Mouse (Mus musculus) midbrain, postnatal 0 days (tissue): ENCODE data around the gene T2. TPM values are rescaled to one million over a fixed set of nuclear protein-coding genes. Genes with fewer than 3 reads are reported as not detected.
A peak's percentile ranks its signal among the peaks of the same experiment; 100 is the strongest.

Experiments
- ATAC-seq: fragments of 200-750 bp; cut with Nextera tagmentation; 2 replicates; pipeline ENCODE4 v1.8.0; 2017; ENCODE audit warnings: moderate number of reproducible peaks, mild to moderate bottlenecking, moderate TSS enrichment, moderate library complexity; ENCODE audit not compliant: low FRiP score
- DNase-seq: peaks from one replicate; pipeline ENCODE4 v3.0.0-alpha.2; 2015; ENCODE audit warnings: low spot score
- H3K27ac ChIP-seq: fragments of 300-500 bp; sonication (generic); 2 replicates; pipeline ENCODE4 v1.5.1; 2014; ENCODE audit warnings: low read depth, mild to moderate bottlenecking, low read length, mixed read lengths
- H3K27me3 ChIP-seq: fragments of 300-500 bp; sonication (generic); 2 replicates; pipeline ENCODE4 v1.6.1; 2014; ENCODE audit warnings: low read length, control low read depth, mixed read lengths; ENCODE audit not compliant: insufficient read depth
- H3K36me3 ChIP-seq: fragments of 300-500 bp; sonication (generic); 2 replicates; pipeline ENCODE4 v1.6.1; 2014; ENCODE audit warnings: low read length, control low read depth, mixed read lengths; ENCODE audit not compliant: insufficient read depth
- H3K4me1 ChIP-seq: fragments of 300-500 bp; sonication (generic); 2 replicates; pipeline ENCODE4 v1.6.1; 2014; ENCODE audit warnings: mild to moderate bottlenecking, control low read depth, antibody characterized with exemption, low read length, mixed read lengths; ENCODE audit not compliant: insufficient read depth
- H3K4me2 ChIP-seq: fragments of 300-500 bp; sonication (generic); 2 replicates; pipeline ENCODE4 v1.6.1; 2014; ENCODE audit warnings: low read depth, mild to moderate bottlenecking, low read length, mixed read lengths; ENCODE audit not compliant: poor library complexity, severe bottlenecking
- H3K4me3 ChIP-seq: fragments of 300-500 bp; sonication (generic); 2 replicates; pipeline ENCODE4 v1.5.1; 2014; ENCODE audit warnings: low read depth, mild to moderate bottlenecking, low read length, moderate library complexity
- H3K9ac ChIP-seq: fragments of 300-500 bp; sonication (generic); replicated peaks from 2 replicates; pipeline ENCODE4 v1.6.1; 2014; ENCODE audit warnings: mild to moderate bottlenecking, low read length, moderate library complexity, mixed read lengths; ENCODE audit not compliant: poor library complexity, severe bottlenecking
- H3K9me3 ChIP-seq: fragments of 300-500 bp; sonication (generic); 2 replicates; pipeline ENCODE4 v1.6.1; 2016; ENCODE audit warnings: low read length, control low read depth
- CTCF ChIP-seq: IDR thresholded peaks from 2 replicates; pipeline ENCODE4 v1.5.1; 2016; ENCODE audit warnings: antibody characterized with exemption, mild to moderate bottlenecking
- WGBS: fragments of 180-500 bp; shearing (Covaris S2); extraction: QIAGEN DNeasy Blood & Tissue Kit; methylation state at CpG from one replicate; pipeline ENCODE4 v1.1.7; 2014; 5-methylcytosine and 5-hydroxymethylcytosine counted together
- polyA plus RNA-seq: library from polyadenylated mRNA; unstranded; fragments of >200 nt; fragmentation: Nextera tagmentation; extraction: Ambion mirVana; gene quantifications from 2 replicates; pipeline ENCODE4 v1.2.1, GENCODE M21; 2015
- total RNA-seq: library from RNA; depleted of rRNA; stranded (reverse); fragments of >200 nt; gene quantifications from 2 replicates; pipeline ENCODE4 v1.2.3, GENCODE M21; 2014

T2 gene
- total and polyA plus RNA-seq, 2 experiments from 2014 or later: 0.38 to 0.81 TPM

DNA sequence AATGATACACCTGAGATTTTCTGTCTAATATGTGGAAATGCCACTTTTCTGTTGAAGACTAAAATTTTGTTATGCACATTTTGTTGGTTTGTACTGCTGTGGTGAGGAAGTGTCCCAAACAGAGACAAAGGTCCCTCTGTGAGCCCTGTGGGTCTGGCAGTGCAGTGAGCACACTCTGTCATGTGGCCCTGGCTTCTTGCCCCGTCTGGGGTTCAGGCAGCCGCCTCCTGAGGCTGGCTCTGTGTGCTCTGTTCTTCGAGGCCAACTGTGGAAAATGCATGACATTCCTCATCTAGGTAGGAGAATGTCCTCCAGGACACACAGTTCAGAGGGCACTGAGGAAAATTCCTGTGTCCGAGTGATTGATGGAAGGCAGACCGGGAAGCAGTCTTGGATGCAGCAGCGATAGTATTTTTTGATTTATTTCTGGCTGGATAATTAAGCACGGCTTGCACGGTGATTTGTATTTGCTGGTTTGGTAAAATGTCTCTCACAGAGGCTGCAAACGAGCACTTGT is 91.9 kb downstream of the T2 start:
- Histone ChIP-seq H3K4me3 (no peak overlapping the region), H3K4me2 (no peak overlapping the region), H3K4me1 (no peaks in the 10 kb centered on the region), H3K9me3 (no peaks in the 10 kb centered on the region), H3K36me3 (no peaks in the 10 kb centered on the region), H3K9ac (no peak overlapping the region), H3K27me3 (no peaks in the 10 kb centered on the region), H3K27ac (no peak overlapping the region)
- DNase-seq (no peak), ATAC-seq (no peak)
- TF ChIP-seq CTCF: no peak
- WGBS: 60% methylated on average over 9 of the region's 9 CpGs

DNA sequence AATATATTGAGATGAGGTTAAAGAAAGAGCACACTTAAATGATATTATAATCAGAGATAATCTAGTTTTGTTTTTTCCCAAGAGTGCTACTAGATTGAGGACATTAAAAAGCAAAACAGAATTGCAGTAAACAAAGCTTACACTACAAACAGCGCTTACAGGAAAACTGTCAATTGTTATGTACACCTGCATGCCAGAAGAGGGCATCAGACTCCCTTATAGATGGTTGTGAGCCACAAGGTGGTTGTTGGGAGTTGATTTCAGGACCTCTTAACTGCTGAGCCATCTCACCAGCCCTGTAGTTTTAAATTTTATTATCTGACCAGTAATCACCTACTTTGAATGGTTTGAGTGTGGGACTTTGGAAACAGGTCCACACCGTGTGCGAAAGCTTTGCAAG is 92.5 kb downstream of the T2 start:
- ATAC-seq (no peak), DNase-seq (no peak)
- H3K27ac ChIP-seq: no peak overlapping the region
- no peaks in the 10 kb centered on the region for H3K9me3 ChIP-seq
- H3K4me2 ChIP-seq: no peak overlapping the region
- no peaks in the 10 kb centered on the region for H3K36me3 ChIP-seq
- no peaks in the 10 kb centered on the region for H3K27me3 ChIP-seq
- H3K9ac ChIP-seq: no peak overlapping the region
- 77% methylated on average over 3 of the region's 3 CpGs for WGBS
- peak; percentile 55 for TF ChIP-seq CTCF
- H3K4me1 ChIP-seq: no peaks in the 10 kb centered on the region
- H3K4me3 ChIP-seq: no peak overlapping the region

DNA sequence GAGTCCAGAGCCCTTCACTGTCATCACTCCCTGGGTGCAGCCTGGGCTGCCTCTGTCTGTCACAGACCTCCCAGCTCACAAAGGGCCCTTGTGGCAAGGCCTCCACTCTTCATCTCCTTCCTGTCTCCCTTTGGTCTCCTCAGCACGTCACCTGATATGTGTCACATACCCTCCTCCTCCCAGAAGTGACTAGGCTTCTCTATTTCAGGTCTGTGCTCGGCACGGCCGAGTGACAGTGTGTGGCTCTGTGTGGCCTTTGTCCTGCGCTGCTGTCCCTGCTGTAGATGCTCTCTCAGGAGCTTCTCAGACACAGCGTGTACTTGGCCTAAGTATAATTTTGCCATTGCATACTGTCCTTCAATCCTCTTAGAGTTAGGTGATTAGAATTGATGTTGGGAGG is 99.4 kb downstream of the T2 start:
- DNase-seq: no peak
- Histone ChIP-seq H3K4me1 (peaks cover 5% of the 10 kb centered on the region), H3K4me3 (no peak overlapping the region), H3K27me3 (no peaks in the 10 kb centered on the region), H3K4me2 (no peak overlapping the region), H3K36me3 (no peaks in the 10 kb centered on the region), H3K9ac (no peak overlapping the region), H3K9me3 (no peaks in the 10 kb centered on the region), H3K27ac (no peak overlapping the region)
- ATAC-seq: no peak
- 62% methylated on average over 6 of the region's 6 CpGs for WGBS
- no peak for TF ChIP-seq CTCF

DNA sequence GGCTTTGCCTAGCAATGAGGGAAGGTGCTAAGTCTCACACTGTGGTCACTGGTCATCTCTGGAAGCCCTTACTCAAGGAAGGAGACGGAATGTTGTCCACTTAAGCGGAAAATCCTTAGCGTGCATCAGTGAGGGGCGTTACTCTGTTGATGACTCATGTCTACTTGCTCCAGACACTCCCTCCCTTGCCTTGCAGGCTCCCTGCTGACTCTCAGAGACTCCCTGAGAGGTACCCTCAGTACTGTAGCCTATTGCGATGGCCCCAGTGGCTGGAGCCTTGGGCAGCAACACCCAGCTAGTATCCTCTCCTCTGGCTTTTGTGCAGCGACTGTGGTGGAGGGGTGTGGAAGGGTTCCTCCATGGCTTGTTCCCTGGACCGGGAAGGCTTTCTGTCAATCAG is 99.8 kb downstream of the T2 start:
- H3K9me3 ChIP-seq: no peaks in the 10 kb centered on the region

DNA sequence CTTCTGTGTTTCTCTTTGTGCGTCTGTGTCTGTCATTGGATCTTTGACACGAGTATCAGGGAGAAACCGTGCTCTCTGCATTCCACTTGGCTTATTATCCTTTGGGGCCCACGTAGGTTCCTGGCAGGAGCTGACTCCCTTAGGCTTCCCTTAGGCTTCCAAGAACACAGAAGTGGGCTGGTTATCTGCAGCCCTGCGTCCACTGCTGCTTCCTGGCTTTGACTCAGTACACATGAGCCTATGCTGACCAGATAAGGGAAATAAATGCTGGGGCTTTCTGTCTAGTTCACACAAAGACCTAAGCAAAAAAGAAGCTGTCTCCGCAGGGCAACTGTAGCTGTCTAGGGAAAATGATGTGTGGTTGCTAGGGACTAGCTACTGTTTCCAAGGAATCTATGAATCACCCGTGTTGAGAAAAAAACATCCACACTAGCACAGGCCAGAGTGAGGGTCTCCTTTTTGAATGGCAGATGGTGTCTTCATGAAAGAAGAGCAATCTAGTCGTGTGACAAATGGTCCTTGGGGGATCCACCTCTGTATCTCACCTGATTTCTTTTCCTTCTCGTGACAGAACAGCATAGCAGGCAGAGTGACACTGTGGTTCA is 101.2 kb downstream of the T2 start:
- Histone ChIP-seq H3K4me3 (no peak overlapping the region), H3K4me1 (peaks cover 5% of the 10 kb centered on the region), H3K27ac (peak overlapping the region; percentile 76), H3K9ac (no peak overlapping the region; the same call in 1 of the 2 replicates), H3K36me3 (no peaks in the 10 kb centered on the region), H3K4me2 (no peak overlapping the region), H3K27me3 (no peaks in the 10 kb centered on the region), H3K9me3 (no peaks in the 10 kb centered on the region)
- TF ChIP-seq CTCF: no peak
- peak; percentile 73; the same call in 1 of the 2 replicates for ATAC-seq
- peak; percentile 44 for DNase-seq
- WGBS: 20% methylated on average over 9 of the region's 9 CpGs

More for the DNA sequence above, 99.8 kb downstream of the T2 start:
- no peak overlapping the region for H3K9ac ChIP-seq
- no peak overlapping the region for H3K4me2 ChIP-seq
- ATAC-seq (no peak), DNase-seq (no peak)
- no peaks in the 10 kb centered on the region for H3K36me3 ChIP-seq
- no peak overlapping the region for H3K4me3 ChIP-seq
- peaks cover 5% of the 10 kb centered on the region for H3K4me1 ChIP-seq
- H3K27me3 ChIP-seq: no peaks in the 10 kb centered on the region
- H3K27ac ChIP-seq: no peak overlapping the region
- no peak for TF ChIP-seq CTCF
- WGBS: 75% methylated on average over 7 of the region's 7 CpGs

DNA sequence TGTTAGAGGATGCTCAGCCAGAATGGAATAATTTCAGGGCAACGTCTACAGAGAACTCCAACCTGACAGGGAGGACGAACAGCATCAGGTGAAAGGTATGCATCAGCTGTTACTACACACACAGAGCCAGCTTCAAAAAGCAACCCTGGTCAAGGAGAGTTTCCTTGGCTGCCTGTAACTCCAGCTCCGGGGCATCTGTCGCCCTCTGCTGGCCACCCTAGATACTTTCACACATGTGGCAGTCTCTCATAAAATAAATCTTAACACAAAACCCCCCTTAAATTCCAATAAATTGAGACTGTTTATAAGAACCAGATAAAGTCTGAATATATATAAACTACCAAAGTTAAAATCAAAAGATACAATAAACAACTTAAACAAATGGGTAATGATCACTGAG is 105.8 kb downstream of the T2 start:
- H3K9ac ChIP-seq: no peak overlapping the region
- peaks cover 4% of the 10 kb centered on the region for H3K4me1 ChIP-seq
- no peaks in the 10 kb centered on the region for H3K36me3 ChIP-seq
- no peak overlapping the region for H3K4me2 ChIP-seq
- DNase-seq (peak; percentile 54), ATAC-seq (no peak)
- peak; percentile 82 for TF ChIP-seq CTCF
- no peaks in the 10 kb centered on the region for H3K9me3 ChIP-seq
- no peaks in the 10 kb centered on the region for H3K27me3 ChIP-seq
- H3K27ac ChIP-seq: no peak overlapping the region
- WGBS: 8% methylated on average over 4 of the region's 4 CpGs
- H3K4me3 ChIP-seq: no peak overlapping the region
